Mouse (Mus musculus) CD4-positive, CD25-positive, alpha-beta regulatory T cell, adult 4 months (primary cell): ENCODE results near the gene Wnt9a. TPM values are rescaled to one million over a fixed set of nuclear protein-coding genes. Genes with fewer than 3 reads are reported as not detected.
"Not testable (repeated sequence)": the region's sequence is repeated elsewhere in the genome, so short reads cannot be mapped to it uniquely, and the experiment has no call there.

Experiments
- ATAC-seq: one replicate; pipeline ENCODE4 v1.8.0; 2017
- polyA plus RNA-seq, 2 experiments: library from polyadenylated mRNA; unstranded; fragments of 100-300 nt; shearing (Covaris generic); gene quantifications; one replicate each; pipeline ENCODE4 v1.2.1; 2017

Gene Wnt9a
- polyA plus RNA-seq, 2 experiments from 2014 or later = not detected

- ATAC-seq = no peak
These were observed 31.4 kb downstream of the Wnt9a start for GRCm38 (mm10) chr11:59337955-59338735.

- ATAC-seq = no peak
These were observed 32.0 kb downstream of the Wnt9a start for GRCm38 (mm10) chr11:59338736-59339120.

- no peak for ATAC-seq
These were observed 36.2 kb downstream of the Wnt9a start for GRCm38 (mm10) chr11:59342956-59343355.

- no peak for ATAC-seq
These were observed 39.6 kb downstream of the Wnt9a start for GRCm38 (mm10) chr11:59346166-59346910.

GRCm38 (mm10) chr11:59350326-59350725 lies 43.6 kb downstream of the Wnt9a start:
- no peak for ATAC-seq

GRCm38 (mm10) chr11:59354793-59355192 lies 48.1 kb downstream of the Wnt9a start:
- ATAC-seq = no peak

GRCm38 (mm10) chr11:59356874-59357289 lies 50.2 kb downstream of the Wnt9a start:
- ATAC-seq = no peak

- ATAC-seq = no peak
These were observed 54.6 kb downstream of the Wnt9a start for GRCm38 (mm10) chr11:59361291-59361690.

- no peak for ATAC-seq
These were observed 57.3 kb downstream of the Wnt9a start for GRCm38 (mm10) chr11:59364007-59364406.

- ATAC-seq = no peak
These were observed 57.7 kb downstream of the Wnt9a start for GRCm38 (mm10) chr11:59364417-59364816.

- no peak for ATAC-seq
These were observed 59.3 kb downstream of the Wnt9a start for GRCm38 (mm10) chr11:59366031-59366430.

- no peak for ATAC-seq
These were observed 59.9 kb downstream of the Wnt9a start for GRCm38 (mm10) chr11:59366633-59367032.

- ATAC-seq = not testable (repeated sequence)
These were observed 61.2 kb downstream of the Wnt9a start for GRCm38 (mm10) chr11:59367955-59368354.

- no peak for ATAC-seq
These were observed 63.1 kb downstream of the Wnt9a start for GRCm38 (mm10) chr11:59369848-59370247.

GRCm38 (mm10) chr11:59375475-59375874 lies 68.7 kb downstream of the Wnt9a start, which contains the start of gene Prss38:
Gene Prss38, minus strand, starts transcription at chr11:59375657.
- ATAC-seq = no peak

- no peak for ATAC-seq
These were observed 71.3 kb downstream of the Wnt9a start for GRCm38 (mm10) chr11:59377999-59378398.

- ATAC-seq = no peak
These were observed 72.8 kb downstream of the Wnt9a start for GRCm38 (mm10) chr11:59379547-59379946.

Other genes with a start within 250 kb of the Wnt9a start
- gene Obscn, start 170.5 kb upstream of the Wnt9a start, polyA plus RNA-seq = not detected
- gene Iba57, start 143.2 kb upstream of the Wnt9a start, polyA plus RNA-seq = 1 to 10 TPM; 1.2 to 1.8 TPM
- not detected for gene Gjc2, start 123.7 kb upstream of the Wnt9a start, polyA plus RNA-seq
- gene Guk1, start 114.7 kb upstream of the Wnt9a start, polyA plus RNA-seq = 10 to 100 TPM; 63.6 to 67.4 TPM
- gene Mrpl55, start 104.4 kb upstream of the Wnt9a start, polyA plus RNA-seq = 10 to 100 TPM; 57.0 to 62.4 TPM
- 10 to 100 TPM; 18.8 to 26.1 TPM for gene 2310033P09Rik, start 98.6 kb upstream of the Wnt9a start, polyA plus RNA-seq
- 100 to 1,000 TPM; 324 to 440 TPM for gene Arf1, start 78.7 kb upstream of the Wnt9a start, polyA plus RNA-seq
- gene Wnt3a, start 16.2 kb upstream of the Wnt9a start, polyA plus RNA-seq = not detected
- gene Prss38, start 68.7 kb downstream of the Wnt9a start, polyA plus RNA-seq = not detected
- 1 to 10 TPM; 3.9 to 6.9 TPM for gene Jmjd4, start 143.1 kb downstream of the Wnt9a start, polyA plus RNA-seq
- gene Snap47, start 144.3 kb downstream of the Wnt9a start, polyA plus RNA-seq = 10 to 100 TPM; 52.6 to 67.3 TPM
- 1 to 10 TPM; 6.0 to 6.9 TPM for gene Zfp867, start 165.5 kb downstream of the Wnt9a start, polyA plus RNA-seq
- 10 to 100 TPM in 1 of 2 experiments, 1 to 10 TPM in 1; 8.6 to 14.2 TPM for gene Zkscan17, start 219.8 kb downstream of the Wnt9a start, polyA plus RNA-seq
- gene Nlrp3, start 234.6 kb downstream of the Wnt9a start, polyA plus RNA-seq = not detected